Mouse (Mus musculus) MEL (cell line): ENCODE results near the gene Lhb. TPM values are rescaled to one million over a fixed set of nuclear protein-coding genes. Genes with fewer than 3 reads are reported as not detected.
"Not testable (repeated sequence)": the region's sequence is repeated elsewhere in the genome, so short reads cannot be mapped to it uniquely, and the experiment has no call there.

ENCODE experiments used
- DNase-seq: peaks from one replicate; pipeline ENCODE4 v3.0.0; 2011; ENCODE audit warnings: low read depth, low spot score
- H3K27ac ChIP-seq: 2 replicates; pipeline ENCODE4 v1.5.1; 2012; ENCODE audit warnings: low read depth, mild to moderate bottlenecking, control low read depth, low read length, moderate library complexity; ENCODE audit not compliant: control insufficient read depth
- H3K27me3 ChIP-seq, 2 experiments: fragments of 150-350 bp in 1 of 2; sonication (generic) in 1 of 2; 2 replicates each; pipeline ENCODE4 v1.6.1; 2012; ENCODE audit warnings: low read length in 2 of 2, mild to moderate bottlenecking in 2 of 2, improper control_type of control experiment in 1 of 2, moderate library complexity in 1 of 2; ENCODE audit not compliant: insufficient read depth in 2 of 2, control insufficient read depth in 1 of 2
- H3K36me3 ChIP-seq, 2 experiments: 2 replicates each; pipeline ENCODE4 v1.6.1; 2012 to 2014; ENCODE audit warnings: low read length in 2 of 2, improper control_type of control experiment in 1 of 2, inconsistent platforms in 1 of 2, mild to moderate bottlenecking in 1 of 2; ENCODE audit not compliant: insufficient read depth in 2 of 2, control insufficient read depth in 1 of 2
- H3K4me1 ChIP-seq, 2 experiments: fragments of 150-350 bp in 1 of 2; sonication (generic) in 1 of 2; 2 replicates each; pipeline ENCODE4 v1.6.1; 2012; ENCODE audit warnings: low read length in 2 of 2, improper control_type of control experiment in 1 of 2, mild to moderate bottlenecking in 1 of 2; ENCODE audit not compliant: insufficient read depth in 2 of 2, control insufficient read depth in 1 of 2
- H3K4me3 ChIP-seq, 2 experiments: fragments of 150-350 bp in 1 of 2; sonication (generic) in 1 of 2; 2 replicates each; pipeline ENCODE4 v1.5.1; 2012; ENCODE audit warnings: low read depth in 2 of 2, low read length in 2 of 2, mild to moderate bottlenecking in 2 of 2, moderate library complexity in 2 of 2, control low read depth in 1 of 2, improper control_type of control experiment in 1 of 2; ENCODE audit not compliant: control insufficient read depth in 1 of 2, insufficient read depth in 1 of 2
- H3K79me2 ChIP-seq: 2 replicates; pipeline ENCODE4 v1.6.1; 2012; ENCODE audit warnings: mild to moderate bottlenecking, low read length, moderate library complexity; ENCODE audit not compliant: control insufficient read depth, poor library complexity, insufficient read depth
- H3K9ac ChIP-seq: 2 replicates; pipeline ENCODE4 v1.6.1; 2012; ENCODE audit warnings: low read depth, mild to moderate bottlenecking, control low read depth, low read length, moderate library complexity; ENCODE audit not compliant: control insufficient read depth, poor library complexity, severe bottlenecking
- H3K9me3 ChIP-seq: fragments of 150-350 bp; sonication (generic); replicated peaks from 2 replicates; pipeline ENCODE4 v1.6.1; 2012; ENCODE audit warnings: mild to moderate bottlenecking, low read length, improper control_type of control experiment, moderate library complexity; ENCODE audit not compliant: insufficient read depth
- BHLHE40 ChIP-seq: IDR thresholded peaks from 2 replicates; pipeline ENCODE4 v1.6.1; 2012; ENCODE audit warnings: low read depth, mild to moderate bottlenecking, inconsistent platforms, low read length, improper control_type of control experiment, borderline replicate concordance
- CHD1 ChIP-seq: IDR thresholded peaks from 2 replicates; pipeline ENCODE4 v1.6.1; 2012; ENCODE audit warnings: low read depth, mild to moderate bottlenecking, inconsistent platforms, low read length, improper control_type of control experiment
- CHD2 ChIP-seq: IDR thresholded peaks from 2 replicates; pipeline ENCODE4 v1.6.1; 2011; ENCODE audit warnings: low read length, improper control_type of control experiment
- CTCF ChIP-seq, 3 experiments: IDR thresholded peaks in 2 of 3; conservative IDR thresholded peaks in 1 of 3; 2 replicates each; pipeline ENCODE4 v1.5.1; 2011 to 2012; ENCODE audit warnings: low read length in 3 of 3, low read depth in 2 of 3, mild to moderate bottlenecking in 2 of 3, improper control_type of control experiment in 1 of 3, inconsistent platforms in 1 of 3, mixed read lengths in 1 of 3, moderate library complexity in 1 of 3; ENCODE audit not compliant: control insufficient read depth in 1 of 3, insufficient read depth in 1 of 3, poor library complexity in 1 of 3, severe bottlenecking in 1 of 3
- E2F4 ChIP-seq: IDR thresholded peaks from 2 replicates; pipeline ENCODE4 v1.6.1; 2011; ENCODE audit warnings: low read depth, low read length, improper control_type of control experiment, borderline replicate concordance
- EP300 ChIP-seq, 2 experiments: IDR thresholded peaks; 2 replicates each; pipeline ENCODE4 v1.6.1; 2011; ENCODE audit warnings: improper control_type of control experiment in 2 of 2, low read length in 2 of 2, low read depth in 1 of 2, mild to moderate bottlenecking in 1 of 2
- GABPA ChIP-seq: IDR thresholded peaks from 2 replicates; pipeline ENCODE4 v1.6.1; 2012; ENCODE audit warnings: low read depth, mild to moderate bottlenecking, inconsistent platforms, low read length, improper control_type of control experiment, moderate library complexity
- KAT2A ChIP-seq: conservative IDR thresholded peaks from 2 replicates; pipeline ENCODE4 v1.6.1; 2012; ENCODE audit warnings: low read depth, low read length, improper control_type of control experiment, inconsistent platforms
- MAFK ChIP-seq: IDR thresholded peaks from 2 replicates; pipeline ENCODE4 v1.6.1; 2011; ENCODE audit warnings: low read depth, mild to moderate bottlenecking, low read length, improper control_type of control experiment, borderline replicate concordance
- MAX ChIP-seq: IDR thresholded peaks from 2 replicates; pipeline ENCODE4 v1.6.1; 2011; ENCODE audit warnings: low read length, improper control_type of control experiment
- MXI1 ChIP-seq: IDR thresholded peaks from 2 replicates; pipeline ENCODE4 v1.6.1; 2011; ENCODE audit warnings: mild to moderate bottlenecking, low read depth, low read length, improper control_type of control experiment
- NELFE ChIP-seq: IDR thresholded peaks from 2 replicates; pipeline ENCODE4 v1.6.1; 2011; ENCODE audit warnings: low read depth, low read length, improper control_type of control experiment
- NRF1 ChIP-seq: IDR thresholded peaks from 2 replicates; pipeline ENCODE4 v1.6.1; 2014; ENCODE audit warnings: low read depth, mild to moderate bottlenecking, inconsistent platforms, low read length, improper control_type of control experiment, moderate library complexity; ENCODE audit not compliant: poor library complexity, insufficient read depth, severe bottlenecking
- POLR2AphosphoS2 ChIP-seq: IDR thresholded peaks from 2 replicates; pipeline ENCODE4 v1.6.1; 2011; ENCODE audit warnings: low read length, improper control_type of control experiment
- RCOR1 ChIP-seq: IDR thresholded peaks from 2 replicates; pipeline ENCODE4 v1.6.1; 2012; ENCODE audit warnings: low read depth, mild to moderate bottlenecking, inconsistent platforms, low read length, improper control_type of control experiment
- SMC3 ChIP-seq: IDR thresholded peaks from 2 replicates; pipeline ENCODE4 v1.6.1; 2011; ENCODE audit warnings: low read depth, low read length, improper control_type of control experiment
- TAL1 ChIP-seq: IDR thresholded peaks from 2 replicates; pipeline ENCODE4 v1.6.1; 2012; ENCODE audit warnings: mild to moderate bottlenecking, inconsistent platforms, low read length, moderate library complexity, mixed read lengths
- TCF12 ChIP-seq: IDR thresholded peaks from 2 replicates; pipeline ENCODE4 v1.6.1; 2014; ENCODE audit warnings: low read depth, mild to moderate bottlenecking, inconsistent platforms, low read length, improper control_type of control experiment, moderate library complexity
- USF2 ChIP-seq, 2 experiments: IDR thresholded peaks; 2 replicates each; pipeline ENCODE4 v1.6.1; 2011 to 2012; ENCODE audit warnings: improper control_type of control experiment in 2 of 2, low read length in 2 of 2, borderline replicate concordance in 1 of 2, inconsistent platforms in 1 of 2, low read depth in 1 of 2, mild to moderate bottlenecking in 1 of 2; ENCODE audit not compliant: insufficient read depth in 1 of 2
- polyA plus RNA-seq, 2 experiments: library from polyadenylated mRNA; stranded (reverse) in 1 of 2; unstranded in 1 of 2; fragments of >175 nt in 1 of 2; fragments of >200 nt in 1 of 2; gene quantifications; 2 replicates each; pipeline versions ENCODE4 v1.2.1 to v1.2.4; 2012; ENCODE audit warnings: low replicate concordance in 2 of 2, low read depth in 1 of 2; ENCODE audit not compliant: insufficient read length in 2 of 2, insufficient read depth in 1 of 2, missing spikeins in 1 of 2
- total RNA-seq: library from RNA; depleted of rRNA; stranded (reverse); fragments of 300-350 nt; gene quantifications from 2 replicates; pipeline ENCODE4 v1.2.3, GENCODE M21; 2012

Lhb gene
- total and polyA plus RNA-seq, 3 experiments, result 0.19 to 0.28 TPM; not detected in 1

DNA sequence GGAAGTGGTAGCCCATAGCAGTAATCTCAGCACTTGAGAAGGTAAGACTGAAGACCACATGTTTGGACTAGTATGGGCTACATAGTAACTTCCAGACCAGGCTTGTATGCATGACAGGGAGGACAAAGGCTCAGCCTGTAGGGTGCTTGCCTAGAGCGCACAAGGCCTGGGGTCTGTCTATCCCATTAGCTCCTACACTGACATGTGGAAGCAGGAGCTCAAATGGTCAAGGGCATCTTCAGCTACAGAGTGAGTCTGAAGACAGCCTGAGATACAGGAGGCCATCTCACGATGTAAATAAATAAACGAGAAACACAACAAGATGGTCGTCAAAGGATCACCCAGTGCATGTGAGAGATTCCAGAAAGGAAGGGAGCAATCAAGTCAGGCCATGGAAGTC, 41.7 kb downstream of the Lhb start:
- Histone ChIP-seq H3K27ac (no peak overlapping the region), H3K9me3 (no peaks in the 10 kb centered on the region), H3K4me1 (peaks cover 8 to 28% of the 10 kb centered on the region in 2 experiments), H3K4me3 (no peak overlapping the region), H3K9ac (no peak overlapping the region), H3K27me3 (no peaks in the 10 kb centered on the region)
- DNase-seq, result no peak
- TF ChIP-seq NELFE, result no peak
- TF ChIP-seq GABPA, result no peak
- no peak for TF ChIP-seq RCOR1
- no peak for TF ChIP-seq NRF1
- TF ChIP-seq SMC3, result no peak
- TF ChIP-seq POLR2AphosphoS2, result no peak
- TF ChIP-seq, all 39 proteins: peak for 0
- Histone ChIP-seq H3K36me3 (peaks cover 7 to 25% of the 10 kb centered on the region in 2 experiments), H3K79me2 (peaks cover 41% of the 10 kb centered on the region)

- not testable (repeated sequence) for H3K27ac ChIP-seq, DNase-seq, H3K4me3 ChIP-seq, H3K9me3 ChIP-seq, H3K27me3 ChIP-seq, H3K9ac ChIP-seq
- peaks cover 8 to 27% of the 10 kb centered on the region in 2 experiments for H3K4me1 ChIP-seq
- TF ChIP-seq CTCF (IDR thresholded peaks at IDR 0.05 in 2 of 3, conservative IDR thresholded peaks at IDR 0.05 in 1 of 3; ENCODE audit: control insufficient read depth in 1 of 3, insufficient read depth in 1 of 3, low read depth in 2 of 3, low read length in 3 of 3, poor library complexity in 1 of 3, severe bottlenecking in 1 of 3), result peak; percentile 6 to 20 (median 9); a peak in 1 of 6 replicates
- H3K36me3 ChIP-seq, result peaks cover 7 to 20% of the 10 kb centered on the region in 2 experiments
- peaks cover 37% of the 10 kb centered on the region for H3K79me2 ChIP-seq
Measured at GRCm38 (mm10) chr7:45462868-45463267, 42.2 kb downstream of the Lhb start.

DNA sequence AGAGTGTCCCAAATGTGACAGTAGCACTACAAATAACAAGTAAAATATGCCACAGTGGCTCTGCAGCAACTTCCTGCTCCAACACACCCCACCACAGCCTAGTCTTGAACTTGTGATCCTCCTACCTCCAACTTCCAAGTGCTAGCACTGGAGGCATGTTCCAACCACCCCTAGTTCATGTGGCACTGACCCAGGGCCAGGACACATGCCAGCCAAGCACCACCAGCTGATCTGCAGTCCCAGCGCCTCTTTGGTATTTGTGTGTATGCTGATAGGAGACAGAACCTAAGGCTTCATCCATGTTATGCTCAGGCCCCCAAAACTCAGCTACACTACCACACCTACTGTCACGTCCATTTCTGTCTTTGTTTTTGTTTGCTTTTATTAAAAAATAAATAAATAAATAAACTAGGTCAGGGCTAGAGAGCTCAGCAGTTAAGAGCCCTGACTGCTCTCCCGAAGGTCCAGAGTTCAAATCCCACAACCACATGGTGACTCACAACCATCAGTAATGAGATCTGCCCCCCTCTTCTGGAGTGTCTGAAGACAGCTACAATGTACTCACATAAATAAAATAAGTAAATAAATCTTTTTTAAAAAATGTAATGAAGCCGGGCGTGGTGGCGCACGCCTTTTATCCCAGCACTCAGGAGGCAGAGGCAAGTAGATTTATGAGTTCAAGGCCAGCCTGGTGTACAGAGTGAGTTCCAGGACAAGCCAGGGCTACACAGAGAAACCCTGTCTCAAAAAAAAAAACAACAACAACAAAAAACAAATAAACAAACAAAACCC, 43.6 kb downstream of the Lhb start:
- DNase-seq, result no peak
- Histone ChIP-seq H3K9me3 (no peaks in the 10 kb centered on the region), H3K4me1 (peaks cover 8 to 27% of the 10 kb centered on the region in 2 experiments), H3K27me3 (no peaks in the 10 kb centered on the region), H3K4me3 (no peak overlapping the region), H3K9ac (no peak overlapping the region), H3K79me2 (peaks cover 25% of the 10 kb centered on the region), H3K27ac (no peak overlapping the region), H3K36me3 (peaks cover 2 to 20% of the 10 kb centered on the region in 2 experiments; a peak in 3 of 4 replicates)
- TF ChIP-seq MAFK (no peak), POLR2AphosphoS2 (no peak), NELFE (no peak), TAL1 (no peak), MXI1 (no peak), NRF1 (no peak), MAX (no peak), BHLHE40 (no peak), SMC3 (no peak), EP300 (IDR thresholded peaks at IDR 0.05; ENCODE audit: low read depth in 1 of 2, low read length in 2 of 2) (no peak), USF2 (IDR thresholded peaks at IDR 0.05; ENCODE audit: borderline replicate concordance in 1 of 2, insufficient read depth in 1 of 2, low read depth in 1 of 2, low read length in 2 of 2) (no peak), E2F4 (no peak), CHD1 (no peak), TCF12 (no peak), KAT2A (no peak), CHD2 (no peak)
